Mouse (Mus musculus) R1 (cell line): ENCODE measurements around the gene Jak3.

Source experiments
- DNase-seq: peaks from one replicate; pipeline ENCODE4 v3.0.0-alpha.2; 2018; ENCODE audit warnings: low read depth, low spot score

Gene Jak3

DNA sequence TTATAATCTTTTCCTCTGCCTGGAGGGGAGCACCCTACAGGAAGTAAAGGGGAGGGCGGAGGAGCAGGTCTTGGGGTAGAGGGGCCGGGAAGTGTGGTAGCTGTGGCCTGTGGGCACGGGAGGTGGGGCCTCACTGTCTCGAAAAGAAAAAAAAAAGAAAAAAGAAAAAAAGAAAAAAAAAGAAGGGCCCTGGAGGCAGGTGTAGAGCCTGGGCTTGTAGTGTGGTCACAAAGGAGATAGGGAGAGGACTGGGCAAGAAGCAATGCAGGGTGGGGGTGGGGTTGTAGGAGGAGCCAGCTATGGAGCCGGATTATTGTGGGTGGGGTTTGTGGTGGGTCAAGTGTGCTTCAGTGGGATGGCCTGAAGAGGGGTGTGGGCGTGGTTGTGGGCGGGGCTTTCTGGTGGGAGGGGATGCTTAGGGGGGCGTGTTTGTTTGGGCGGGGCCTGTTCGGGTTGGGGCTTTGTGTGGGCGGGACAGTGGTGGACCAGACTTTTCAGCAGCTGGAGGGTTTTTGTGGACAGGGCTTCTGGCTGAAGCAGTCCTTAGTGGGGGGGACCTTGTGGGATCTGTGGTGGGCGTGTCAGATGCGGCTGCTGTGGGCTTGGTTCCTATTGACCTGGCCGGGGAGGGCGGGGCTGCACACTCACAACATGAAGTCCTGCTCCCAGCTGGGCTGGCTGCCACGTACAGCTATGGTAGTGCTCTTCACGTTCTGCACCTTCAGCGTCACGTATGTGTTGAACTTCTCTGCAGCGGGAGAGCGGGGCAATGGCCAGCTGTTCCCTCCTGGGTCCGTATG lies 10.6 kb upstream of the Jak3 start:
- DNase-seq = peak; percentile 97

DNA sequence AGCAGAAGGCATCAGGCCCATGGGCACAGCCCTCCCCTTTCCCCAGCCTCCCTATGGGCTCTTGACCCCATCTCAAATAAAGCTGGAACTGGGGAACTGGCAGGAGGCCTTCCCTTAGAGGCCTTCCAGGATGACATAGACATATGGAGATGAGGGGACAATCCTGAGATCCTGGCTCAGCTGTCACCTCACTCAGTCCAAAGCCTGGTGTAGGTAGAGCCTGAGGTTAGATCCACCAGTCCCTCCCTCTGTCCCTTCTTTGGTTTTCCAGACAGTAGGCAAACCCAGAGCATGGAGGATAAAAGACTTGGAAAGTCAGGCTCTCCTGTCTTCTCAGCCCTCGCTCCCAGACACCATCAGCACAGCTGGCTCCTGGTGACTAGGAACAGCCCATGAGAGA lies 9.2 kb upstream of the Jak3 start:
- no peak for DNase-seq

DNA sequence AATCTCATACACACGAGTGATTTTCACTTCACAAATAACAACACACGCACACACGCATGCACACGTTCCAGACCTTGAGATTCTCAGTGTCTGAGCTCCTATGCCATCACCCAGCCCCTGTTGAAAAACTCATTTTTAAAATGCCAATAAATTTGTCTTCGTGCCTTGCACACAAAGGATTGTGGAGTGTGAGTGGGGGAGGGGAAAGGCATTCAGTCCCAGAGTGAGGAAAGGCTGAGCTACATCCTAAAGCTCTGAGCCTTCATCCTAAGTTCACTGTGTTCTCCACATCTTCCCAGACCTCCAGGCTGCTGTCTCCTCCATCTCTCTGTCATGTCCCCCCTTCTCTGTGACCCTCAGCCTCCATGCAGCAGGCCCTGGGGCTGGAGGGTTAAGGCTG lies 8.8 kb upstream of the Jak3 start:
- DNase-seq = no peak

DNA sequence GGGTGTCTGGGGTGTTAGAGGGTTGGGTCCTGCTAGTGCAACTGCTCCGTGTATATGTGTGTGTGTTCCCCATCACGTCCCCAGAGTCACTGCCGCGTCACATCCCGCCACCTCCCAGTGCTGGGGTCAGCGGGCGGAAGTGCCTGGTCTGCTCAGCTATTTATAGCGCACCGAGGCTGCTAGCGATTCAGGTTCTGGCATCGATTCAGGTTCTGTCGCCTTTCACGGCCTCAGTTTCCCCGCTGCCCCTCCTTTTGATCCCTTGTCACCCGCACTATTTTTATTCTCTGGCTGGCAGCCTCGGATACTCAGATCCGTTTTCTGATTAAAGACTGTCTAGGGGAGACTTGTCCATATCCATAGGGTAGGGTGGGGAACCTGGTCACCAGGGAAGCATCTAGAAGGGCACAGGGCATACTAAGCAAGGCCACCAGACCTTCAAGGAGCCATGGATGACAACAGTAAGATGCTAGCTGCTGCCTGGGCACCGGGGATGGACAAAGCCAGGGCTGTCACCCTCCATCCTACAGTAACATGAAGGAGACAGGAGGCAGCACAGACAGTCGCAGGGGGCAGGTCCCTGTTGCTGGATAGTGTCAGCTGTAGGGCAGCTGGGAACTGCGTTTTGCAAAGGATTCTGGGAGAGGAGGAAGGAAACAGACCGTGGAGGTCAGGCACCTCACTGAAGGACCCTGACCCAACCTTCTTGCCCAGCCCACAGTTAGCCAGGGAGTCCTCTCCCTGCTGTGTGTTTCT lies 7.7 kb upstream of the Jak3 start:
- peak; percentile 38 for DNase-seq

DNA sequence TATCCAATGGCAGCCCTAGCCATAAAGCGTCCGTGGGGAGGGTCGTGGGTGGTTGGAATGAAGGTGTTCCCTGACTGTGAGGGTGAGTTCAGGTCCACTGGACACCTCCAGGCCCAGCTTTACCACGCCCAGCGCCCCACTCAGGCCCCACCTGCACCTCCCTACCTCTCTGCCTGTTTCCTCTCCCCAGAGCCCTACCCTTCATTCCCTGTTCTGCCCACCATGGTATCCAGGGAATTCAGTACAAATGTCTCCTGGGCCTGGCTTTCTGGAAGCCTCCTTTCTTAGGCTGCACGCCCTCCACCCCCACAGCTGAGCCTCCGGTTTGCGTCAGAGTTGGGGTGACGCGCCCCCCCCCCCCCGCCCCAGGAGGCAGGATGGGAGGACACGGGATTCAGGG lies 5.9 kb upstream of the Jak3 start:
- no peak for DNase-seq

DNA sequence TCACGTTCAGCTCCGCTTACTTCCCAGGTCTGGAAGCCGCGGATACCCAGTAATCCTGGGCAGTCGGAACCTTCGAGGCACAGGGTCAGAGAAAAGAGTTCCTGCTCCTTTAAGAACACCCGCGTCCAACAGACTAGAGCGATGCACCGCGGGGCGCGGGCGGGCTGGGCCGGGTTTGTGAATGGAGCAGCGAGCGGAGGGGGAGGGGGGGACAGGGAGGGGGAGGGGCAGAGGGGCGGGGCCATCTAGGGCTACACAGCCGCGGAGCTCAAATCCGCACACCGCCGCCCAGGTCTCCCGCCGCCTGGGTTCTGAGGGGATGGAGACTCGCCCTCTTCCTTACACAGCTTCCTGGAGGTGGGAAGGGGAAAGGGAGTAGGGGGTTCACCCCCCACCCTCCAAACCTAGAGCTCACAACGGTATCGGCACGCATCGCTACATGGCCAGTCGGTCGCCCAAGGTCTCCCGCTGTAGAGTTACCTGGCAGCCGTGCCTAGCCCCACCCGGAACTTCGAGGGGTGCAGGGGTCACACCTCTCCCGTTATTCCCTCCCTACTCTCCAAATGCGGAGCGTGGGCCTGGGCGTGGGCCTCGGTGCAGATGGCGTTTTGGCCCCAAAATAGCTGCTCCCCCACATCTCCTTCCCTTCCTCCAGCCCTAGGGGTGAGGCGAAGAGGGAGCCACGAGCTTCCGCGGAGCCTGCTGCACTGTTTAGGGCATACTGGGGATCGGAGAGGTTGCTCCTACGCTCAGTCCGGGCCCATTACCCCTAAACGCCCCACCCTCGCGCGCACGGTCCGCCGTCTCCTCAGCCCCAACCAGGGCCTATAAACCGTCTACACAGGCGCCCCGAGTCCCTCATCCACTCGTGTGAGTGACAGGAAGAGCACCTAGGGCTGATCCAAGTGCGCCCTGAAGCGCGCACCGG lies 5.2 kb upstream of the Jak3 start:
- peak; percentile 94 for DNase-seq

DNA sequence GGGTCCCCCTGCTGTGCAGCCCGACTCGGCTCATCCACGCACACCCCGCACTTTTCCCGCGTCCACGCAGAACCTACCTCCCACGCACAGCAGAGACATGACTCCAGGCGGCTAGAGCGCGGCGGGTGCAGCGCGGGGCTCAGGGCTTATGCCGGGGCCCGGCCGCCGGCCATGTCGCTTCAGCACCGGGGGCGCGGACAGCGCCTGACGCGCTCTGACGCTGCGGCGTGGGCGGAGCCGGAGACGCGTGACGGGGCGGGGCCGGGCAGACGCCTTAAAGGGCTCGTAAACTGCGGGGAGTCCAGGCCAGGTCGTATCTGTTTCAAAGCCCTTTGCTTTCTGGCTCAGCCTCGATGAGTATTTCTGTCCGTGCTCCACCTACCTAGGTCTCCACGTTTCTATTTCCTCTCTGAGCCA lies 4.5 kb upstream of the Jak3 start, which contains the start of gene Unc13a:
Gene Unc13a, minus strand, starts transcription at position 209 of the 417 bp plus-strand sequence.
- DNase-seq = peak; percentile 89

DNA sequence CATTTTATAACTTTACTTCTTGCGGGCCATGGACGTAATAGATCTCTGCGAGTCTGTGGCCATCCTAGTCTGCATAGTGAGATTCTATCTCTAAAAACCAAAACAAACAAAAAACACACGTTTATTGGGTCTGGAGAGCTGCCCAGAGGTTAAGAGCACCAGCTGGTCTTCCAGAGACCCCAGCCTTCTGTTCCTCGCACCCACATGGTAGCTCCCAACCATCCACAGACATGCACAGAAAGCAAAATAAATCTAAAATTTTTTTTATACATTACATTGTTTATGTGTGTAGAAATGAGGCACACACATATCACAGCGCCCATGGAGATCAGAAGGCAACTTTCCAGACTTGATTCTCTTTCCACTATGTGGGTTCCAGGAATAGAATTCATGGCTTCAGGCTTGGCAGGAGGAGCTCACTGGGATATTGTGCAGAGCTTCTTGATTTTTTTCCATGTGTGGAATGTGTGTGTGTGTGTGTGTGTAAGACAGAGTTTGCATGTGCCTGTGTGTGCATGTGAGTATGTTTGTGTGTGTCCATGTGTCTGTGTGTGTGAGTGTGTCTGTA lies 3.8 kb upstream of the Jak3 start:
- DNase-seq = no peak

DNA sequence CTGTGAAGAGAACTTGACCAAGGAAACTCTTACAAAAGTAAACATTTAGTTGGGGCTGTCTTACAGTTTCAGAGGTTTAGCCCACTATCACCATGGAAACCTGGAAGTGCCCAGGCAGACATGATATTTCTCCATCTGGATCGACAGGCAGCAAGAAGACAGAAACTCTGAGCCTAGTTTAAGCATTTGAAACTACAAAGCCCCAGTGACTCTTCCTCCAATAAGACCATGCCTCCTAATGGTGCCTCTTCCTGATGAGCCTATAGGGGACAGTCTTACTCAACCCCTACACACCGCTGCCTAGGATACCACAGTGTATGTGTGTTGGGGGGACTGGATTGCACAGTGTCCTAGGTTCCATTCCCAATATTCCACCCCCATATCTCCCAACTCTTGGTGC lies 2.0 kb upstream of the Jak3 start:
- DNase-seq = peak; percentile 81

DNA sequence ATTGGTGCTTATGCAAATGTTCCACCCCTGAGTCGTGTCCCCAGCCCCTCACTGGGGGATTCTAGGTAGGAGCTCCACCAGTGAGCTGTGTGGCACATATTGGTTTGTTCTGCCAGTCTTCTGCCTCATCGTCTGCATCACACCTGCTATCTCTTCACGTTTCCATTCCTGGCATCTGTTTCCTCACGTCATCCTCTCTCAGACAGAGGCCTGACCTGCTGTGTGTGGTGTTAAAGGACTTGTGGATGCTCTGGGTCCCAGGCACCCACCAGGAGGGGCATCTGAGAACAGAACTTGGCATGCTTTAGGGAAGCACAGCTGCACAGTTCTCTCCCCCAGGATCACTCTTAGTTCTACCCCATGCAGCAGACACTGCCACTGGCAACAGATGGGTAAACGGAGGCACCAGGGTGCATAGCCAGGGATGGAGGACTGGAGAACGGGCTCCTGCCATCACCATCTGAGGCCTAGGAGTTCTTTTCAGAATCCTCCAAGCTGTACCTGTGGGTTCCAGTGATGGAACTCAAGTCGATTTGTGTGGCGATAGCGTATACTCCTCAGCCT lies 558 bp upstream of the Jak3 start:
- no peak for DNase-seq

DNA sequence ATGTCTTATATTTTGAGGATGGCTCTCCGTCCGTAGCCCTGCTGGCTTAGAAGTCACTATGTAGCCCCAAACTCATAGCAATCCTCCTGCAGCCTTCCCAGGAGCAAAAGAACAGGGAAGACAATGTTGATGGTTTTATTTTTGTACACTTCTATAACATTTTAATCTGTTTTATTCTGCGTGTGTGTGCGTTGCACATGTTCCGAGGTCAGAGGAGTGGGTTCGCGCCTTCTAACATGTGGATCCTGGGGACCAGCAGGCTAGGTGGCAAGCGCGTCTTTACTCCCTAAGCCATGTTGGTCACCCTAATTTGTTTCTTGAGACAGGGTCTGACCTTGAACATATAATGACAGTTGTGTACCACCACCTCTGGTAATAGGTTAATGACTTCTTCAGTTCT lies 707 bp downstream of the Jak3 start:
- no peak for DNase-seq

DNA sequence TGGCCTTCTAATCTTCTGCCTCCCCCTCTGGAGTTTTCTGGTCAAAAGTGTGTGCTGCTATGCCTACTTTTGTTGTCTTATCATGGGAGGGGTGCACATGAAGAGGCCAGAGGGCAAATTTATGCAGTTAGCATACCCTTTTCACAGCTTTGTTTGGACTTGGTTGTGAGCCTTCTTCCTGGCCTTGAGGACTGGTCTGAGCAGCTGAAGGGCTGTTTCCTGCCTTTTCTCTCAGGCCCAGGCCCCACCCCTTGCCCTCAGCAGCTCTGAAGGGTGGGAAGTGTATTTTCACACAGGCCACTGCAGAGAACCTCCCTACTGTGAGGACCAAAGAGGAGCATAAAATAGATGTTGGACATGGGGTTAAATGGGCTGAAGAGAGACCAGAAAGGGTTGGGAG lies 1.5 kb downstream of the Jak3 start:
- DNase-seq = peak; percentile 87

DNA sequence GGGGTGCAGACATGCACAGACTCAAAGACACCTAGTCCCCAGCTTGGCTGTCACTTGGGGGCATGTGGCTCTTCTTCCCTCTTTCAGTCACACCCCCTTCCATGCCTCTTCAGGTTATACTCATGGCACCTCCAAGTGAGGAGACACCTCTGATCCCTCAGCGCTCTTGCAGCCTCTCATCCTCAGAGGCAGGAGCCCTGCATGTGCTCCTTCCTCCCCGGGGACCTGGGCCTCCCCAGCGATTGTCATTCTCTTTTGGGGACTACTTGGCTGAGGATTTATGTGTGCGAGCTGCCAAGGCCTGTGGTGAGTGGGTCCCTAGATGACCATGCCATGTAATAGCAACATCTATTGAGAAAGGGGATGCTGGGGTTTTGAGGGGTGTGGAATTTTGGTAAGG lies 2.1 kb downstream of the Jak3 start:
- DNase-seq = no peak

DNA sequence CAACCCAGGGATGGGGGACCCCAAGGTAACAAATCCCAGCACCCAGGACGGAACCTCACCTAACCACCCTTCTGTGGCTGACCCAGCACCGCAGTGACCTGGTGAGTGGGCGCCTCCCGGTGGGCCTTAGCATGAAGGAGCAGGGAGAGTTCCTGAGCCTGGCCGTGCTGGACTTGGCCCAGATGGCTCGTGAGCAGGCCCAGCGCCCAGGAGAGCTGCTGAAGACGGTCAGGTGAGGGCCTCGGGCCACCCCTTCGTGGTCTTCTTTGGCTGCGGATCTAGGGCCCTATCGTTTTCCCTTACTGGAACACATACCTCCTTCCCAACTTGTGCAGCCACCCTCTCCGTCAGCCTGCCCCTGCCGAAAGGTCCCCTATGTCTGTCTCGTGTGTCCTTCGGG lies 3.0 kb downstream of the Jak3 start:
- DNase-seq = no peak

DNA sequence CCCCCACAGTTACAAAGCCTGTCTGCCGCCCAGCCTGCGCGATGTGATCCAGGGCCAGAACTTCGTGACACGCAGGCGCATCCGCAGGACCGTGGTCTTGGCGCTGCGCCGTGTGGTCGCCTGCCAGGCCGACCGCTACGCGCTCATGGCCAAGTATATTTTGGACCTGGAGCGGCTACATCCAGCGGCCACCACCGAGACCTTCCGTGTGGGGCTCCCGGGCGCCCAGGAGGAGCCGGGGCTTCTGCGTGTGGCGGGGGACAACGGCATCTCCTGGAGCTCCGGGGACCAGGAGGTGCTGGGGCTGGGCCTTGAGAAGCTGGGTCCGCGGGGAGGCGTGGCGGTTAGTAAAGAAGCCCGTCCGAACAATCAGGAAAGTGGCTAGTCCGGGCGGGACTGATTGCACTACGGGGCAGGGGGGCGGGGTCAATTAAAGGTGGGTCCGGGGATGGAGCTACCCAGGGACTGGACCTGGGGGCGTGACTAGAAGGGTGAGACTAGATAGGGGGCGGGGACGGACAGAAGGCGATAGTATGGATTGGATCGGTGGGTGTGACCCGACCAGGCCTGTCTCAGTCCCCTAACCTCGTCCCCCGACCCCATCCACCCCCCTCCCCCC lies 3.6 kb downstream of the Jak3 start:
- peak; percentile 60 for DNase-seq

DNA sequence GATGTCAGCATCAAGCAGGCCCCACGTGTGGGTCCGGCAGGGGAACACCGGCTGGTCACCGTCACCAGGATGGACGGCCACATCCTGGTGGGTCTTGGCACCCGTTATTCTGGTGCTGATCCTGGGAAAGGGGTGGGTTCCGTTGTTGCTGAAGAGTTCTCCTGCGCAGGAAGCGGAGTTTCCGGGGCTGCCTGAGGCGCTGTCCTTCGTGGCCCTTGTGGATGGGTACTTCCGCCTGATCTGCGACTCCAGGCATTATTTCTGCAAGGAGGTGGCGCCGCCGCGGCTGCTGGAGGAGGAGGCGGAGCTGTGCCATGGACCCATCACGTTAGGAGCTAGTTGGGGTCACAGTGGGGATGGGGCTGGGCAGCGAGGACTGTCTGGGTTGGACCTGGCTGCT lies 4.4 kb downstream of the Jak3 start:
- DNase-seq = no peak

DNA sequence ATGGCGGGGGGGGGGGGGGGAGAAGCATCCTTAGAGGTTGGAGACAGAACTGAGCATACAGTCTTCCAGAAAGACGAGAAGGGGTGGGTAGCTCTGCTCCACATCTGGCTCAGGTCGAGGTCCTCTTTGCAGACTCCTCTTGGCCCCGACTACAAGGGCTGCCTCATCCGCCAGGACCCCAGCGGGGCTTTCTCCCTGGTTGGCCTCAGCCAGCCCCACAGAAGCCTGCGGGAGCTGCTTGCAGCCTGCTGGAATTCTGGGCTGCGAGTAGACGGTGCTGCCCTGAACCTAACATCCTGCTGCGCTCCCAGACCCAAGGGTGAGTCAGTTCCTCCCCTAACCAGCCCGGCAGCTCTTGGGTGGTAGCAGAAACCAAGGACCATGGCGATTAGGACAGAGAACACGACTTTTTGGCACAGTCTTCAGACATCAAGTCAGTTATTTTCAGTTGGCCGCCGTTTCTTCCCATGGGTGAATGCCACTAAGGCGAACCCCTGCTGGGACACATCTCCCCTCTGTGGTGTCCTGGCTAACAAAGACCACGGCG lies 5.3 kb downstream of the Jak3 start:
- DNase-seq = no peak

DNA sequence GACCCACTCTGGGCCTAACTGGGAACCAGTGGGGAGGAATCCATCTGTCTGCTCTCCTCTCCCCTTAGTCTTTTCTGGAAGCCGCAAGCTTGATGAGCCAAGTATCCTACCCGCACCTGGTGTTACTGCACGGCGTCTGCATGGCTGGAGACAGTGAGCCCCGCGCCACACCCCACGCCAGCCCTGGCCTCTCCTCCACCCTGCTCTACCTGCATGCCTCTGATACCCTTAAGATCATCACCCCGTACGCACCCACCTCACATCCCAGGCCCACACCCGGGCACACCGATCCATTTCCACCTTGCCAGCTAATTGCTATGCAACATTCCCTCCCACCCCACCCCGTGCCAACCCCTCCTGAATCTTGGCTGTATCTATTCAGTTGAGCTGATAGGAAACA lies 6.7 kb downstream of the Jak3 start:
- no peak for DNase-seq

DNA sequence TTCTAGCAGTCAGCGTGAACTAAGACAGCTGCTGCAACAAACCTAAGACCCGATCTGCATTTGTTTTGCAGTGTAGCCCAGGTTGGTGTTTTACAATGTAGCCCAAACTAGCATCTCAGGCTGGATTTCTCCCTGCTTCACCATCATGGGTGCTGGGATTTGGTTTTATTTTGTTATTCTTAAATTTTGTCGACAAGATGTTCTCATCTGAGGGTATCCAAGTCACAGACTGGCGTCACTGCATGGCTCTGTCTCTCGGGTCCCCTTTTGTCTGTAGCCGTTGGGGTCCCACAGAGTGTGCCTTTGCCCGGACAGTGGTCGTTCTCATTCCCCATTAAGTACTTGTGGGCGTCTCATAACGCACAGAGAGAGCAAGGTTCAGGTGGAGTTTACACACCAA lies 8.6 kb downstream of the Jak3 start:
- no peak for DNase-seq

DNA sequence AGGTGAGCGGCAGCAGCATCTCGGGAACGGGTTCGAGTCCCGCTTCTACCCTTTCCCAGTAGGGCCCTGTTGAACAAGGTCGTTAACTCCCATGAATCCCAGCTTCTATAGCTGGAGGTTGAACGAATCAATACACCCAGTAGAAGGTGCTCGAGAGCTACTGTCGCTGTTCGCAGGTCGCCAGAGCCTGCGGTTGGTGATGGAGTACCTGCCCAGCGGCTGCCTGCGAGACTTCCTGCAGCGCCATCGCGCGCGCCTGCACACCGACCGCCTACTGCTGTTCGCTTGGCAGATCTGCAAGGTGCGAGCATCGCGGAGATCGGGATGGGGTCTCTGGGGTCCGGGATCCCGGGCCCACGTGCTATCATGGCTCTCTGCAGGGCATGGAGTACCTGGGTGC lies 9.5 kb downstream of the Jak3 start:
- peak; percentile 83 for DNase-seq
